In the genomic region with DNA sequence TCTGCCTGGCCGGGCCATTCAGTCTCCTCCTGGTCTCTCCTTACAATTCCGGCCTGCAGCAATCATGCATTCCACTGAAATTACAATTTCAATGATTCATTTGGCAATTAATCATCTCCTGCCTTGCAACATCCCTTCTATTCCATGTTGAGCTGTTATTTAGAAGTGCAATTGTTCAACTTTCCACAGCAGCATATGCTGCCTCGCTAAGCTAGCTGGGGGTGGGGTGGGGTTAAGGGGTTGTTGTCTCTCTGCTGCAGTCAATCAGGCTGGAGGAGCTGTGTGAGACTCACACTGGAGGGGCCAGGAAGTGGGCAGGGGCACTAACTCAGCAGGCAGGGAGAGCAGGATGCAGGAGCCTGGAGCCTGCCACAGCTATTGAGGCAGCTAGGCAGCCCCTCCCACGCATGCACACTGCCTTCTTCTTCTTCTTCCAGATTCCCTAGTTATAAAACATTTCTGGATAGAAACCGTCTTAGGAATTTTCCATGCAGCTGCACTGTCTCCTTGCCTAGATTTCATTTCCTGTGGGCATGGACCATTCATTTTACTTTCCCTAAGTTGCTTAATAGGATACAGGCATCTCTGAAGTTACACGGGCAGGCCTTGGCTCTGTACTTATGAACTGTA, we compare ENCODE assay signal across 9 mouse cellular contexts.
DNase-seq lines count a peak whose midpoint lies in the region; ATAC-seq and TF ChIP-seq lines count a peak whose summit lies in the region.
"Had no signal": no experiment of that assay in that cellular context is flagged by ENCODE, and none has a peak within 500 bp of the region (broad histone marks: within the 10 kb centered on the region; RNA-seq: fewer than 3 reads in every experiment).

No protein-coding gene starts in this region.

- no peaks in the 10 kb centered on the region for H3K27me3 ChIP-seq in forebrain, postnatal 0 days (ENCODE audit: insufficient read depth, low read length)
- 0 out of 2 replicates have a peak, but pooled peaks cover 3% of the 10 kb centered on the region for H3K27me3 ChIP-seq in forebrain, embryonic 16.5 days (replicated peaks; ENCODE audit: control insufficient read depth, insufficient read depth, low read length)
- peaks cover 4% of the 10 kb centered on the region; the same call in 1 of the 2 replicates for H3K27me3 ChIP-seq in kidney, embryonic 16.5 days (ENCODE audit: insufficient read depth, low read length)
- H3K27me3 ChIP-seq in limb, embryonic 14.5 days (ENCODE audit: control insufficient read depth, insufficient read depth, low read length), result no peaks in the 10 kb centered on the region; the same call in 1 of the 2 replicates
- H3K27me3 ChIP-seq: midbrain, embryonic 12.5 days had no signal

- no peak for DNase-seq in forebrain, postnatal 0 days
- peak; percentile 15 for DNase-seq in adrenal gland, postnatal 10 days
- DNase-seq in gastrocnemius, adult 2 months, result peak; percentile 67
- peak; percentile 71 for DNase-seq in limb, embryonic 14.5 days (ENCODE audit: low spot score)
- peak; percentile 24 for DNase-seq in thymus, postnatal 4 days
- no peak for DNase-seq in yolk sac, embryonic 10.5 days (ENCODE audit: low spot score)

- TF ChIP-seq CTCF in forebrain, postnatal 0 days (IDR thresholded peaks at IDR 0.05; ENCODE audit: low read depth), result no peak
- no peak for TF ChIP-seq CTCF in gastrocnemius, adult 2 months (IDR thresholded peaks at IDR 0.05)

- no peaks in the 10 kb centered on the region for H3K9me3 ChIP-seq in forebrain, postnatal 0 days (ENCODE audit: low read length)
- H3K9me3 ChIP-seq in forebrain, embryonic 16.5 days (ENCODE audit: control insufficient read depth, low read length), result no peaks in the 10 kb centered on the region
- H3K9me3 ChIP-seq in kidney, embryonic 16.5 days (ENCODE audit: low read length), result no peaks in the 10 kb centered on the region
- no peaks in the 10 kb centered on the region for H3K9me3 ChIP-seq in limb, embryonic 14.5 days (ENCODE audit: control insufficient read depth, low read length)
- H3K9me3 ChIP-seq: midbrain, embryonic 12.5 days had no signal

- intact Hi-C loops in gastrocnemius, adult 2 months (cut with DNase I), result no loop called here

- no peak overlapping the region for H3K4me2 ChIP-seq in forebrain, postnatal 0 days (ENCODE audit: low read depth)
- no peak overlapping the region for H3K4me2 ChIP-seq in forebrain, embryonic 16.5 days (ENCODE audit: low read length)
- no peak overlapping the region for H3K4me2 ChIP-seq in kidney, embryonic 16.5 days (replicated peaks; ENCODE audit: low read depth, low read length)
- no peak overlapping the region for H3K4me2 ChIP-seq in limb, embryonic 14.5 days (replicated peaks; ENCODE audit: low read depth, low read length, severe bottlenecking)
- H3K4me2 ChIP-seq: midbrain, embryonic 12.5 days had no signal

- TF ChIP-seq POLR2A in limb, embryonic 14.5 days (IDR thresholded peaks at IDR 0.05; ENCODE audit: borderline replicate concordance, extremely low read depth, insufficient read depth, insufficient read length), result no peak

- no peak overlapping the region for H3K27ac ChIP-seq in forebrain, postnatal 0 days (ENCODE audit: low read depth, low read length)
- no peak overlapping the region for H3K27ac ChIP-seq in forebrain, embryonic 16.5 days (ENCODE audit: low read length)
- peak overlapping the region; percentile 79 for H3K27ac ChIP-seq in gastrocnemius, adult 2 months
- 0 out of 2 replicates have a peak overlapping the region, but pooled peaks have one; percentile 50 for H3K27ac ChIP-seq in kidney, embryonic 16.5 days (ENCODE audit: low read length)
- H3K27ac ChIP-seq in limb, embryonic 14.5 days (replicated peaks; ENCODE audit: low read depth, low read length), result peak overlapping the region; percentile 14; the same call in 1 of the 2 replicates
- H3K27ac ChIP-seq: midbrain, embryonic 12.5 days had no signal

- no peaks in the 10 kb centered on the region for H3K36me3 ChIP-seq in forebrain, postnatal 0 days (ENCODE audit: insufficient read depth)
- H3K36me3 ChIP-seq in forebrain, embryonic 16.5 days (ENCODE audit: control insufficient read depth, insufficient read depth), result no peaks in the 10 kb centered on the region
- H3K36me3 ChIP-seq in kidney, embryonic 16.5 days (ENCODE audit: insufficient read depth, low read length), result no peaks in the 10 kb centered on the region
- H3K36me3 ChIP-seq in limb, embryonic 14.5 days (ENCODE audit: control insufficient read depth, insufficient read depth, low read length), result no peaks in the 10 kb centered on the region
- H3K36me3 ChIP-seq: midbrain, embryonic 12.5 days had no signal

- 36% methylated on average over 6 of the region's 6 CpGs for WGBS in forebrain, postnatal 0 days
- 23% methylated on average over 6 of the region's 6 CpGs for WGBS in forebrain, embryonic 16.5 days
- 7% methylated on average over 6 of the region's 6 CpGs for WGBS in kidney, embryonic 16.5 days
- 12% methylated on average over 6 of the region's 6 CpGs for WGBS in limb, embryonic 14.5 days

- no peak overlapping the region for H3K4me3 ChIP-seq in forebrain, postnatal 0 days (ENCODE audit: low read depth, low read length)
- H3K4me3 ChIP-seq in forebrain, embryonic 16.5 days (replicated peaks; ENCODE audit: low read length), result no peak overlapping the region
- no peak overlapping the region for H3K4me3 ChIP-seq in gastrocnemius, adult 2 months
- no peak overlapping the region for H3K4me3 ChIP-seq in kidney, embryonic 16.5 days (ENCODE audit: low read length)
- H3K4me3 ChIP-seq in limb, embryonic 14.5 days (replicated peaks; ENCODE audit: low read length), result no peak overlapping the region
- H3K4me3 ChIP-seq: midbrain, embryonic 12.5 days had no signal

- ATAC-seq in forebrain, postnatal 0 days, result 0 out of 2 replicates have a peak, but pooled peaks have one; percentile 24
- ATAC-seq in forebrain, embryonic 16.5 days, result no peak
- ATAC-seq in kidney, embryonic 16.5 days (ENCODE audit: low FRiP score, low TSS enrichment), result peak; percentile 59; the same call in 1 of the 2 replicates
- ATAC-seq in limb, embryonic 14.5 days (ENCODE audit: low FRiP score, low read depth), result no peak

- no peaks in the 10 kb centered on the region for H3K4me1 ChIP-seq in forebrain, postnatal 0 days (ENCODE audit: insufficient read depth)
- H3K4me1 ChIP-seq in forebrain, embryonic 16.5 days (replicated peaks; ENCODE audit: control insufficient read depth, insufficient read depth, low read length), result 0 out of 2 replicates have a peak, but pooled peaks cover 6% of the 10 kb centered on the region
- H3K4me1 ChIP-seq in kidney, embryonic 16.5 days (ENCODE audit: insufficient read depth, low read length), result peaks cover 15% of the 10 kb centered on the region
- H3K4me1 ChIP-seq in limb, embryonic 14.5 days (ENCODE audit: control insufficient read depth, insufficient read depth, low read length), result peaks cover 8% of the 10 kb centered on the region

- H3K9ac ChIP-seq in forebrain, postnatal 0 days, result no peak overlapping the region
- no peak overlapping the region for H3K9ac ChIP-seq in forebrain, embryonic 16.5 days (replicated peaks; ENCODE audit: low read depth, low read length)
- H3K9ac ChIP-seq in kidney, embryonic 16.5 days (replicated peaks; ENCODE audit: low read length), result no peak overlapping the region
- H3K9ac ChIP-seq in limb, embryonic 14.5 days (ENCODE audit: low read depth, low read length, severe bottlenecking), result no peak overlapping the region
- H3K9ac ChIP-seq: midbrain, embryonic 12.5 days had no signal

Comparison
In these comparisons a context has a peak if more than half of its experiments do, and no peak if none do; other contexts are left out.
1. ATAC-seq: peak in forebrain, postnatal 0 days (single experiment) and kidney, embryonic 16.5 days (single experiment); none in forebrain, embryonic 16.5 days (single experiment) and limb, embryonic 14.5 days (single experiment).
2. DNase-seq: peak in adrenal gland, postnatal 10 days (single experiment), gastrocnemius, adult 2 months (single experiment), limb, embryonic 14.5 days (single experiment) and thymus, postnatal 4 days (single experiment); none in forebrain, postnatal 0 days (single experiment) and yolk sac, embryonic 10.5 days (single experiment).
3. H3K27ac ChIP-seq: peak in gastrocnemius, adult 2 months (single experiment), kidney, embryonic 16.5 days (single experiment) and limb, embryonic 14.5 days (single experiment); none in forebrain, postnatal 0 days (single experiment) and forebrain, embryonic 16.5 days (single experiment).